Mouse (Mus musculus): Measurements from ENCODE around the gene Notch3.
A peak's percentile ranks its signal among the peaks of the same experiment; 100 is the strongest.
"Not testable (repeated sequence)": the region's sequence is repeated elsewhere in the genome, so short reads cannot be mapped to it uniquely, and the experiment has no call there.

DNA sequence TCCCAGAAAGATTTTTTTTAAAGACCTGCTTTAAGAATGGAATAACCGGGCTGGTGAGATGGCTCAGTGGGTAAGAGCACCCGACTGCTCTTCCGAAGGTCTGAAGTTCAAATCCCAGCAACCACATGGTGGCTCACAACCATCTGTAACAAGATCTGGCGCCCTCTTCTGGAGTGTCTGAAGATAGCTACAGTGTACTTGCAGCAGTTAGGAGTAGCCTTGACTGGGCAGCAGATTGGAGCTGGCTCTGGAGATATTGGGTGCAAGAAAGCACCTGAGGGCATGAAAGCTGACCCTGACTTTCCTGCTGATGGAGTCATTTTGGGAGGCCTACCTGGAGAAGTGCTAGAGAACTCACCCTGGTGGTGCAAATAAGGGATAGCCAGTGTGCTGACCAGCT, 48.9 kb upstream of the Notch3 start:
- not testable (repeated sequence) for TF ChIP-seq POLR2A (IDR thresholded peaks at IDR 0.05; ENCODE audit: insufficient read depth, low read length); EP300 (IDR thresholded peaks at IDR 0.05; ENCODE audit: insufficient read depth, low read depth, low read length)
- peak; percentile 30 for TF ChIP-seq CTCF (IDR thresholded peaks at IDR 0.05; ENCODE audit: low read depth, low read length)
